Mouse (Mus musculus): ENCODE results near the gene Fam217b. TPM values are rescaled to one million over a fixed set of nuclear protein-coding genes. Genes with fewer than 3 reads are reported as not detected.

Fam217b gene
- 0.42 and 0.51 TPM in 2 replicates for polyA plus RNA-seq (2012; rRNA removed)

GRCm38 (mm10) chr2:178414261-178415149, at the start of gene Fam217b, which contains the start of gene Ppp1r3d:
Gene Fam217b (plus strand): TSS chr2:178414524.
Gene Ppp1r3d (minus strand): TSS chr2:178414472.

GRCm38 (mm10) chr2:178407053-178407815, 7.1 kb upstream of the Fam217b start, which contains the start of gene Sycp2:
Gene Sycp2 (minus strand): TSS chr2:178407685.

DNA sequence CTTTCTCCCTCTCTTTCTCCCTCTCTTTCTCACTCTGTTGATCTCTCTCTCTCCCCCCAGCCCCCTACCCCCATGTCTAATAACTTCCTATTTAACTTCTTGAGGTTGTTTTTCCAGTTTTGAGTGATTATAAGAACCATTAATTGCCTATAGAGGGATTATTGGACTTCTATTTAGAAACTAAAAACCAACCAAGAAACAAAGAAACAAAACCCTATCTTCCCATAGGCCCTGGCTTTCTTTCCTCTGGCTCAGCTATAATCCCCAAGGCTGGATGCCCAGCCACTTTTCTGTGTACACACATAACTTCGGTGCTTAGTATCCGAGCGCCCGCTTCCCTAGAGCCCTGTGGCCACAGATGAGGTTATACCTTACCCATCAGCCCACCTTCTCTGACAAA, 15.9 kb downstream of the Fam217b start, which contains the start of gene Cdh26:
TSS of gene Cdh26 (plus strand) at position 301 of the 400 bp plus-strand sequence.

Other genes starting within 250 kb of the Fam217b start
- 0.01 and 0.02 TPM in 2 replicates for gene Sycp2, start 6.8 kb upstream of the Fam217b start, polyA plus RNA-seq (2012; rRNA removed)
- gene Ppp1r3d, start 52 bp upstream of the Fam217b start, polyA plus RNA-seq (2012; rRNA removed), result 0.39 and 0.42 TPM in 2 replicates
- gene Cdh26, start 16.0 kb downstream of the Fam217b start, polyA plus RNA-seq (2012; rRNA removed), result 0.08 and 0.24 TPM in 2 replicates